Mouse (Mus musculus) ES-Bruce4 (cell line): ENCODE measurements at regions not wholly inside any gene's neighbourhood (a gene's known extent, or its start where the extent isn't known, plus 50 kb on each side); places are given as distances from the start of the nearest gene placed in this dataset.

Experiments used
- CTCF ChIP-seq: IDR thresholded peaks from one replicate; pipeline ENCODE4 v1.8.1; 2011; ENCODE audit warnings: low read depth, low read length
- EP300 ChIP-seq: IDR thresholded peaks from 2 replicates; pipeline ENCODE4 v1.6.1; 2011; ENCODE audit warnings: low read depth, low read length; ENCODE audit not compliant: insufficient read depth

GRCm38 (mm10) chr3:45198994-45199589 lies 179.1 kb upstream of the Pcdh10 start:
- TF ChIP-seq EP300, result no peak
- TF ChIP-seq CTCF, result no peak
